8 mouse cellular contexts compared by ENCODE assay signal in the genomic region with DNA sequence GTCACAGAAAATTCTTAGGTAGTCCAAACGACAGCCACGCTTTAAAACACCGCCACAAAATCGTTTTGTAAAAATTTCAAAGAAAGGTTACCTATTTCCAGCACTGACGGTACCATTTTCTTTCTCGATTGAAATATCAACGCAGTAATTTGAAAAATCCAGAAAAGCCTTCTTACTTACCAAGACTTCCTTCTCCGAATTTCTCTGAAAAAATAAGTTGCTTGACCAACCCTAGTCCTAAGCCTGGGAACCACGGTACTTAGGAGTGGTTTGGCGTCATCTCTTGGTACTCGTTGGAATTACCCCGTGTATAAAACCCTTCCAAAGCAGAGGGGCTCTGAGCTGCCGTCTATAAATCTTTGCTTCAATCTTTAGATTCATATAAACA. TPM values are rescaled to one million over a fixed set of nuclear protein-coding genes. Genes with fewer than 3 reads are reported as not detected.
A peak's percentile ranks its signal among the peaks of the same experiment; 100 is the strongest.
DNase-seq lines count a peak whose midpoint lies in the region; ATAC-seq and TF ChIP-seq lines count a peak whose summit lies in the region.

A gene (minus strand): TSS at position 255 of the 388 bp plus-strand sequence.

- H3K4me3 ChIP-seq in lung, postnatal 0 days (ENCODE audit: low read depth, low read length), result no peak within 1 kb of the TSS
- H3K4me3 ChIP-seq in stomach, postnatal 0 days (ENCODE audit: low read depth, low read length), result no peak within 1 kb of the TSS
- no peak within 1 kb of the TSS for H3K4me3 ChIP-seq in hindbrain, embryonic 10.5 days

- TF ChIP-seq CTCF in lung, postnatal 0 days (IDR thresholded peaks at IDR 0.05), result peak; percentile 18; the same call in 1 of the 2 replicates
- peak; percentile 40 for TF ChIP-seq CTCF in stomach, postnatal 0 days (IDR thresholded peaks at IDR 0.05; ENCODE audit: low read depth)

- peak; percentile 60 for DNase-seq in gastrocnemius, adult 18-20 months (ENCODE audit: low spot score)
- no peak for DNase-seq in gastrocnemius, postnatal 25 days
- DNase-seq in CD4-positive, CD25-positive, alpha-beta regulatory T cell, adult 2 months (ENCODE audit: low read depth, low spot score), result peak; percentile 65
- DNase-seq in c-Kit-positive CD71-positive TER-119-negative erythroid progenitor cells, embryonic 14.5 days (ENCODE audit: low read depth), result peak; percentile 67
- peak; percentile 60 for DNase-seq in kidney, adult 18-20 months
- DNase-seq in lung, postnatal 0 days (ENCODE audit: low spot score), result peak; percentile 31
- DNase-seq in stomach, postnatal 0 days (ENCODE audit: low spot score), result no peak
- no peak for DNase-seq in hindbrain, embryonic 10.5 days (ENCODE audit: low spot score)

- H3K27me3 ChIP-seq in lung, postnatal 0 days (replicated peaks; ENCODE audit: insufficient read depth, low read length), result no peaks in the 10 kb centered on the region
- no peaks in the 10 kb centered on the region for H3K27me3 ChIP-seq in stomach, postnatal 0 days (ENCODE audit: control insufficient read depth, insufficient read depth, low read length)
- H3K27me3 ChIP-seq in hindbrain, embryonic 10.5 days (ENCODE audit: insufficient read depth, poor library complexity, severe bottlenecking), result no peaks in the 10 kb centered on the region

- WGBS in lung, postnatal 0 days, result 69% methylated on average over 13 of the region's 13 CpGs
- 77% methylated on average over 13 of the region's 13 CpGs for WGBS in stomach, postnatal 0 days
- 86% methylated on average over 13 of the region's 13 CpGs for WGBS in hindbrain, embryonic 10.5 days

- no peak for TF ChIP-seq EP300 in lung, postnatal 0 days (IDR thresholded peaks at IDR 0.05)
- TF ChIP-seq EP300 in stomach, postnatal 0 days (optimal IDR thresholded peaks at IDR 0.05), result no peak

- H3K4me1 ChIP-seq in lung, postnatal 0 days (ENCODE audit: insufficient read depth, low read depth, low read length), result no peaks in the 10 kb centered on the region
- no peaks in the 10 kb centered on the region for H3K4me1 ChIP-seq in stomach, postnatal 0 days (replicated peaks; ENCODE audit: control insufficient read depth, insufficient read depth)
- no peaks in the 10 kb centered on the region for H3K4me1 ChIP-seq in hindbrain, embryonic 10.5 days (replicated peaks)

- H3K9me3 ChIP-seq in lung, postnatal 0 days (ENCODE audit: low read length), result no peaks in the 10 kb centered on the region
- H3K9me3 ChIP-seq in stomach, postnatal 0 days (ENCODE audit: control insufficient read depth, low read length), result no peaks in the 10 kb centered on the region
- no peaks in the 10 kb centered on the region for H3K9me3 ChIP-seq in hindbrain, embryonic 10.5 days

- 0 out of 2 replicates have a peak within 1 kb of the TSS, but pooled peaks have one; percentile 11 for H3K27ac ChIP-seq in lung, postnatal 0 days (ENCODE audit: low read length)
- H3K27ac ChIP-seq in stomach, postnatal 0 days (replicated peaks), result no peak within 1 kb of the TSS
- H3K27ac ChIP-seq in hindbrain, embryonic 10.5 days, result no peak within 1 kb of the TSS

- no peak within 1 kb of the TSS for H3K4me2 ChIP-seq in lung, postnatal 0 days (replicated peaks; ENCODE audit: low read depth, low read length)
- H3K4me2 ChIP-seq in stomach, postnatal 0 days (replicated peaks; ENCODE audit: low read depth), result 0 out of 2 replicates have a peak within 1 kb of the TSS, but pooled peaks have one; percentile 3

- no peak for ATAC-seq in lung, postnatal 0 days
- no peak for ATAC-seq in stomach, postnatal 0 days (ENCODE audit: low FRiP score, low TSS enrichment)

- H3K36me3 ChIP-seq in lung, postnatal 0 days (ENCODE audit: insufficient read depth, low read length), result no peaks in the 10 kb centered on the region
- no peaks in the 10 kb centered on the region for H3K36me3 ChIP-seq in stomach, postnatal 0 days (ENCODE audit: control insufficient read depth, insufficient read depth, low read length)
- H3K36me3 ChIP-seq in hindbrain, embryonic 10.5 days, result no peaks in the 10 kb centered on the region

- H3K9ac ChIP-seq in lung, postnatal 0 days (replicated peaks; ENCODE audit: low read depth), result no peak within 1 kb of the TSS
- no peak within 1 kb of the TSS for H3K9ac ChIP-seq in stomach, postnatal 0 days (ENCODE audit: low read length)

RNA-seq across cellular contexts. Expression of the gene that starts here (rescaled TPM):
- under 1 TPM; 0.50 to 0.66 TPM for total RNA-seq in gastrocnemius, adult 18-20 months (2021)
- total RNA-seq in gastrocnemius, postnatal 25 days (2021), result 1 to 10 TPM in 1 of 2 experiments, under 1 TPM in 1; 0.92 to 1.2 TPM
- 0.68 and 0.99 TPM in 2 replicates for polyA plus RNA-seq in lung, postnatal 0 days (2015; fragmentation: Nextera tagmentation; extraction: Ambion mirVana)
- 0.34 and 0.57 TPM in 2 replicates for polyA plus RNA-seq in stomach, postnatal 0 days (2015; fragmentation: Nextera tagmentation; extraction: Ambion mirVana)
- 0.24 and 0.29 TPM in 2 replicates for polyA plus RNA-seq in hindbrain, embryonic 10.5 days (2016; fragmentation: Nextera tagmentation; extraction: Ambion mirVana)

Comparison
In these comparisons a context has a peak if more than half of its experiments do, and no peak if none do; other contexts are left out.
1. Peak in DNase-seq in gastrocnemius, adult 18-20 months; RNA of the gene not detected or under 1 TPM.
2. Peak in DNase-seq and H3K27ac ChIP-seq in lung, postnatal 0 days; RNA of the gene not detected or under 1 TPM.
3. DNase-seq: peak in CD4-positive, CD25-positive, alpha-beta regulatory T cell, adult 2 months (single experiment), c-Kit-positive CD71-positive TER-119-negative erythroid progenitor cells, embryonic 14.5 days (single experiment) and kidney, adult 18-20 months (single experiment); none in gastrocnemius, postnatal 25 days (single experiment), stomach, postnatal 0 days (single experiment) and hindbrain, embryonic 10.5 days (single experiment).